Mouse (Mus musculus) liver, embryonic 14.5 days (tissue): ENCODE measurements at regions not wholly inside any gene's neighbourhood (a gene's known extent, or its start where the extent isn't known, plus 50 kb on each side); places are given as distances from the start of the nearest gene placed in this dataset.

Experiments
- CTCF ChIP-seq: IDR thresholded peaks from 2 replicates; pipeline ENCODE4 v1.5.1; 2016; ENCODE audit warnings: antibody characterized with exemption, low read depth, control low read depth
- EP300 ChIP-seq: IDR thresholded peaks from 2 replicates; pipeline ENCODE4 v1.6.1; 2016; ENCODE audit warnings: antibody characterized with exemption, low read depth

- TF ChIP-seq CTCF (no peak), EP300 (no peak)
Observed at GRCm38 (mm10) chr10:111782195-111782810, 190.2 kb upstream of the Krr1 start.
